Mouse (Mus musculus) kidney, adult 2 months (tissue): Measurements from ENCODE around the gene Sftpa1.

Experiments
- CTCF ChIP-seq: fragments of 200-500 bp; conservative IDR thresholded peaks from 2 replicates; pipeline ENCODE4 v1.5.1; 2011; ENCODE audit warnings: low read depth, mild to moderate bottlenecking, control low read depth, low read length, moderate library complexity, mixed read lengths; ENCODE audit not compliant: insufficient read depth, insufficient read length
- POLR2A ChIP-seq: fragments of 200-500 bp; IDR thresholded peaks from one replicate; pipeline ENCODE4 v1.6.1; 2011; ENCODE audit warnings: low read depth, low read length, control low read depth

GRCm38 (mm10) chr14:41082408-41082807, 49.2 kb upstream of the Sftpa1 start:
- TF ChIP-seq CTCF, result no peak
- no peak for TF ChIP-seq POLR2A
